Mouse (Mus musculus): ENCODE data around the gene Cops4. TPM values are rescaled to one million over a fixed set of nuclear protein-coding genes. Genes with fewer than 3 reads are reported as not detected.
A peak's percentile ranks its signal among the peaks of the same experiment; 100 is the strongest.

The Cops4 gene
- polyA plus RNA-seq (2014; fragmentation: Nextera tagmentation; extraction: Ambion mirVana), result 234 and 239 TPM in 2 replicates

- H3K36me3 ChIP-seq (ENCODE audit: control insufficient read depth, insufficient read depth, low read length), result no peaks in the 10 kb centered on the region
- DNase-seq (ENCODE audit: low spot score) (peak; percentile 98), ATAC-seq (ENCODE audit: insufficient read depth, low FRiP score, low TSS enrichment) (peak; percentile 100)
- peak within 1 kb of the TSS; percentile 70 for H3K4me3 ChIP-seq (ENCODE audit: low read depth, low read length)
- H3K27ac ChIP-seq (ENCODE audit: low read depth, low read length), result peak within 1 kb of the TSS; percentile 51
- H3K9me3 ChIP-seq (ENCODE audit: control insufficient read depth, low read length), result no peaks in the 10 kb centered on the region
- no peaks in the 10 kb centered on the region for H3K4me1 ChIP-seq (ENCODE audit: control insufficient read depth, insufficient read depth, low read length)
- peak within 1 kb of the TSS; percentile 58 for H3K4me2 ChIP-seq (ENCODE audit: low read depth)
- H3K9ac ChIP-seq (ENCODE audit: low read length), result peak within 1 kb of the TSS; percentile 78
- no peaks in the 10 kb centered on the region for H3K27me3 ChIP-seq (ENCODE audit: control insufficient read depth, insufficient read depth, low read length)
- under 1% methylated on average over 64 of the region's 64 CpGs for WGBS
Observed at GRCm38 (mm10) chr5:100518049-100519026, at the start of gene Cops4. Gene Cops4 (plus strand): TSS chr5:100518309.

GRCm38 (mm10) chr5:100476328-100476727, 41.8 kb upstream of the Cops4 start:
- H3K27ac ChIP-seq (ENCODE audit: low read depth, low read length), result no peak overlapping the region
- WGBS, result 80% methylated on average over 3 of the region's 3 CpGs
- no peaks in the 10 kb centered on the region for H3K9me3 ChIP-seq (ENCODE audit: control insufficient read depth, low read length)
- DNase-seq (ENCODE audit: low spot score) (no peak), ATAC-seq (ENCODE audit: insufficient read depth, low FRiP score, low TSS enrichment) (no peak)
- no peaks in the 10 kb centered on the region for H3K27me3 ChIP-seq (ENCODE audit: control insufficient read depth, insufficient read depth, low read length)
- H3K4me3 ChIP-seq (ENCODE audit: low read depth, low read length), result no peak overlapping the region
- H3K4me2 ChIP-seq (ENCODE audit: low read depth), result no peak overlapping the region
- H3K9ac ChIP-seq (ENCODE audit: low read length), result no peak overlapping the region
- 0 out of 2 replicates have a peak, but pooled peaks cover 2% of the 10 kb centered on the region for H3K36me3 ChIP-seq (ENCODE audit: control insufficient read depth, insufficient read depth, low read length)
- H3K4me1 ChIP-seq (ENCODE audit: control insufficient read depth, insufficient read depth, low read length), result no peaks in the 10 kb centered on the region

GRCm38 (mm10) chr5:100477604-100478003, 40.5 kb upstream of the Cops4 start:
- H3K4me3 ChIP-seq (ENCODE audit: low read depth, low read length), result no peak overlapping the region
- 0 out of 2 replicates have a peak, but pooled peaks cover 2% of the 10 kb centered on the region for H3K36me3 ChIP-seq (ENCODE audit: control insufficient read depth, insufficient read depth, low read length)
- DNase-seq (ENCODE audit: low spot score), result no peak
- no peaks in the 10 kb centered on the region for H3K4me1 ChIP-seq (ENCODE audit: control insufficient read depth, insufficient read depth, low read length)
- WGBS, result 89% methylated on average over 9 of the region's 9 CpGs
- ATAC-seq (ENCODE audit: insufficient read depth, low FRiP score, low TSS enrichment), result no peak
- H3K4me2 ChIP-seq (ENCODE audit: low read depth), result no peak overlapping the region
- no peaks in the 10 kb centered on the region for H3K9me3 ChIP-seq (ENCODE audit: control insufficient read depth, low read length)
- no peak overlapping the region for H3K9ac ChIP-seq (ENCODE audit: low read length)
- H3K27me3 ChIP-seq (ENCODE audit: control insufficient read depth, insufficient read depth, low read length), result no peaks in the 10 kb centered on the region
- H3K27ac ChIP-seq (ENCODE audit: low read depth, low read length), result no peak overlapping the region

DNA sequence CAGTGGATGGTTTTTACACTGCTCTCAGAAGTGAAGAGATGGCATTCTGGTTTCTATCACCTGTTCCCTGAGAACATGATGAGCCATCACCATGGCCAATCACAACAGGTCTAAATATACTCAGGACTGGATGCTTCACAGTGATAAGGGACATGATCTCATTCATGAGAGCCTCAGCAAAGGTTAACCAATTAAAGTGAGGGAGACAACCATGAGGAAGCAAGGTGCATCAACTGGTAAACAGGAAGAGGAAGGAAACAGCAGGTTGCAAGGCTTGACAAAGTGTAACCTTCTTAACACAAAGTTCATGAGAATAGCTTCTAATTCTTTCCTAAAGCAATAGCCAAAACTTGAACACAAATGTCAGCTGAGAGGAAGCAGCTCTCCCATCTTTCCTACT, 34.5 kb upstream of the Cops4 start:
- Histone ChIP-seq H3K9ac (ENCODE audit: low read length) (no peak overlapping the region), H3K36me3 (ENCODE audit: control insufficient read depth, insufficient read depth, low read length) (no peaks in the 10 kb centered on the region), H3K4me2 (ENCODE audit: low read depth) (no peak overlapping the region), H3K4me3 (ENCODE audit: low read depth, low read length) (no peak overlapping the region), H3K9me3 (ENCODE audit: control insufficient read depth, low read length) (no peaks in the 10 kb centered on the region), H3K4me1 (ENCODE audit: control insufficient read depth, insufficient read depth, low read length) (no peaks in the 10 kb centered on the region), H3K27ac (ENCODE audit: low read depth, low read length) (no peak overlapping the region), H3K27me3 (ENCODE audit: control insufficient read depth, insufficient read depth, low read length) (no peaks in the 10 kb centered on the region)
- DNase-seq (ENCODE audit: low spot score), result no peak
- ATAC-seq (ENCODE audit: insufficient read depth, low FRiP score, low TSS enrichment), result no peak

- H3K4me2 ChIP-seq (ENCODE audit: low read depth), result no peak overlapping the region
- no peak overlapping the region for H3K9ac ChIP-seq (ENCODE audit: low read length)
- ATAC-seq (ENCODE audit: insufficient read depth, low FRiP score, low TSS enrichment) (no peak), DNase-seq (ENCODE audit: low spot score) (no peak)
- no peaks in the 10 kb centered on the region for H3K27me3 ChIP-seq (ENCODE audit: control insufficient read depth, insufficient read depth, low read length)
- H3K9me3 ChIP-seq (ENCODE audit: control insufficient read depth, low read length), result no peaks in the 10 kb centered on the region
- WGBS, result 89% methylated on average over 2 of the region's 2 CpGs
- H3K4me1 ChIP-seq (ENCODE audit: control insufficient read depth, insufficient read depth, low read length), result no peaks in the 10 kb centered on the region
- H3K4me3 ChIP-seq (ENCODE audit: low read depth, low read length), result no peak overlapping the region
- H3K36me3 ChIP-seq (ENCODE audit: control insufficient read depth, insufficient read depth, low read length), result no peaks in the 10 kb centered on the region
- H3K27ac ChIP-seq (ENCODE audit: low read depth, low read length), result no peak overlapping the region
Observed at GRCm38 (mm10) chr5:100487120-100487519, 31.0 kb upstream of the Cops4 start.

GRCm38 (mm10) chr5:100488231-100488630, 29.9 kb upstream of the Cops4 start:
- no peak overlapping the region for H3K9ac ChIP-seq (ENCODE audit: low read length)
- DNase-seq (ENCODE audit: low spot score) (no peak), ATAC-seq (ENCODE audit: insufficient read depth, low FRiP score, low TSS enrichment) (no peak)
- H3K9me3 ChIP-seq (ENCODE audit: control insufficient read depth, low read length), result no peaks in the 10 kb centered on the region
- no peaks in the 10 kb centered on the region for H3K4me1 ChIP-seq (ENCODE audit: control insufficient read depth, insufficient read depth, low read length)
- no peaks in the 10 kb centered on the region for H3K27me3 ChIP-seq (ENCODE audit: control insufficient read depth, insufficient read depth, low read length)
- H3K4me2 ChIP-seq (ENCODE audit: low read depth), result no peak overlapping the region
- 95% methylated on average over 3 of the region's 3 CpGs for WGBS
- H3K27ac ChIP-seq (ENCODE audit: low read depth, low read length), result no peak overlapping the region
- H3K36me3 ChIP-seq (ENCODE audit: control insufficient read depth, insufficient read depth, low read length), result no peaks in the 10 kb centered on the region
- H3K4me3 ChIP-seq (ENCODE audit: low read depth, low read length), result no peak overlapping the region

- Histone ChIP-seq H3K4me1 (ENCODE audit: control insufficient read depth, insufficient read depth, low read length) (no peaks in the 10 kb centered on the region), H3K36me3 (ENCODE audit: control insufficient read depth, insufficient read depth, low read length) (no peaks in the 10 kb centered on the region), H3K4me2 (ENCODE audit: low read depth) (no peak overlapping the region), H3K9me3 (ENCODE audit: control insufficient read depth, low read length) (no peaks in the 10 kb centered on the region), H3K4me3 (ENCODE audit: low read depth, low read length) (no peak overlapping the region), H3K9ac (ENCODE audit: low read length) (no peak overlapping the region), H3K27me3 (ENCODE audit: control insufficient read depth, insufficient read depth, low read length) (no peaks in the 10 kb centered on the region), H3K27ac (ENCODE audit: low read depth, low read length) (no peak overlapping the region)
- ATAC-seq (ENCODE audit: insufficient read depth, low FRiP score, low TSS enrichment) (no peak), DNase-seq (ENCODE audit: low spot score) (no peak)
- WGBS, result 92% methylated on average over 2 of the region's 2 CpGs
Observed at GRCm38 (mm10) chr5:100489340-100489739, 28.8 kb upstream of the Cops4 start.

DNA sequence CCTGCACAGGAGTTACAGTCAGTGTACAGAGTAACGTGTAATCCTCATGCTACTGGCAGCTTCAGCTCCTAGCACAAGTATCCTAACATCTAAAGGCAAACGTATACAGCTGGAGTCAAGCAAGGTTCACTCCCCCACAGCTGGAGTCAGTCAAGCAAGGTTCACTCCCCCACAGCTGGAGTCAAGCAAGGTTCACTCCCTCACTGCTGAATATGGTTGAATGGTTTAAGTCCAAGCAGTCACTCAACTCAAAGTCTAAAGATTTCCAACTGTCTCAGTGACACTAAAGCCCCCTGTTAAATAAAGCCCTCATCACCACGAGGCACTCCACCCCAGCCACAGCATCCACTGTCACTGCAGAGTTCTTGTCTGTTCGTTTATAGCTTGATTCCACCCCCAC, 26.4 kb upstream of the Cops4 start:
- no peaks in the 10 kb centered on the region for H3K36me3 ChIP-seq (ENCODE audit: control insufficient read depth, insufficient read depth, low read length)
- H3K4me3 ChIP-seq (ENCODE audit: low read depth, low read length), result no peak overlapping the region
- no peak for DNase-seq (ENCODE audit: low spot score)
- H3K9ac ChIP-seq (ENCODE audit: low read length), result no peak overlapping the region
- ATAC-seq (ENCODE audit: insufficient read depth, low FRiP score, low TSS enrichment), result no peak
- no peaks in the 10 kb centered on the region for H3K27me3 ChIP-seq (ENCODE audit: control insufficient read depth, insufficient read depth, low read length)
- no peaks in the 10 kb centered on the region for H3K4me1 ChIP-seq (ENCODE audit: control insufficient read depth, insufficient read depth, low read length)
- no peak overlapping the region for H3K4me2 ChIP-seq (ENCODE audit: low read depth)
- 61% methylated on average over 4 of the region's 4 CpGs for WGBS
- no peak overlapping the region for H3K27ac ChIP-seq (ENCODE audit: low read depth, low read length)
- no peaks in the 10 kb centered on the region for H3K9me3 ChIP-seq (ENCODE audit: control insufficient read depth, low read length)

All from neural tube, embryonic 11.5 days (tissue).